Mouse (Mus musculus) intestine, postnatal 0 days (tissue): Measurements from ENCODE around the gene Ak5. TPM values are rescaled to one million over a fixed set of nuclear protein-coding genes. Genes with fewer than 3 reads are reported as not detected.
A peak's percentile ranks its signal among the peaks of the same experiment; 100 is the strongest.

Source experiments
- ATAC-seq: fragments of 200-750 bp; cut with Nextera tagmentation; 2 replicates; pipeline ENCODE4 v1.8.0; 2017; ENCODE audit warnings: mild to moderate bottlenecking, moderate TSS enrichment, moderate library complexity
- H3K27ac ChIP-seq: fragments of 300-500 bp; sonication (generic); 2 replicates; pipeline ENCODE4 v1.5.1; 2014; ENCODE audit warnings: mild to moderate bottlenecking, low read depth, low read length, moderate library complexity
- H3K27me3 ChIP-seq: fragments of 300-500 bp; sonication (generic); replicated peaks from 2 replicates; pipeline ENCODE4 v1.6.1; 2014; ENCODE audit warnings: low read length, mixed read lengths; ENCODE audit not compliant: control insufficient read depth, insufficient read depth
- H3K36me3 ChIP-seq: fragments of 300-500 bp; sonication (generic); 2 replicates; pipeline ENCODE4 v1.6.1; 2014; ENCODE audit warnings: mild to moderate bottlenecking, moderate library complexity; ENCODE audit not compliant: control insufficient read depth, insufficient read depth
- H3K4me1 ChIP-seq: fragments of 300-500 bp; sonication (generic); replicated peaks from 2 replicates; pipeline ENCODE4 v1.6.1; 2014; ENCODE audit warnings: antibody characterized with exemption, low read length, mixed read lengths; ENCODE audit not compliant: control insufficient read depth, insufficient read depth
- H3K4me2 ChIP-seq: fragments of 300-500 bp; sonication (generic); replicated peaks from 2 replicates; pipeline ENCODE4 v1.6.1; 2014; ENCODE audit warnings: low read depth, mild to moderate bottlenecking, moderate library complexity
- H3K4me3 ChIP-seq: fragments of 300-500 bp; sonication (generic); 2 replicates; pipeline ENCODE4 v1.5.1; 2014; ENCODE audit warnings: low read depth, low read length
- H3K9ac ChIP-seq: fragments of 300-500 bp; sonication (generic); 2 replicates; pipeline ENCODE4 v1.6.1; 2014; ENCODE audit warnings: mild to moderate bottlenecking, low read depth, low read length
- H3K9me3 ChIP-seq: fragments of 300-500 bp; sonication (generic); 2 replicates; pipeline ENCODE4 v1.6.1; 2016; ENCODE audit warnings: mixed run types; ENCODE audit not compliant: control insufficient read depth
- CTCF ChIP-seq: sonication (generic); IDR thresholded peaks from 2 replicates; pipeline ENCODE4 v1.5.1; 2016; ENCODE audit warnings: low read depth, mild to moderate bottlenecking, control low read depth, antibody characterized with exemption, moderate library complexity
- WGBS: fragments of 180-500 bp; shearing (Covaris S2); extraction: QIAGEN DNeasy Blood & Tissue Kit; methylation state at CpG from one replicate; pipeline ENCODE4 v1.1.7; 2014; 5-methylcytosine and 5-hydroxymethylcytosine counted together
- polyA plus RNA-seq: library from polyadenylated mRNA; unstranded; fragments of >200 nt; fragmentation: Nextera tagmentation; extraction: Ambion mirVana; gene quantifications from 2 replicates; pipeline ENCODE4 v1.2.1, GENCODE M21; 2015

Gene Ak5
- polyA plus RNA-seq, 1 experiment from 2014 or later: 0.33 TPM

GRCm38 (mm10) chr3:152658592-152658991, 9.6 kb downstream of the Ak5 start:
- Histone ChIP-seq H3K27me3 (0 out of 2 replicates have a peak, but pooled peaks cover 4% of the 10 kb centered on the region), H3K4me2 (no peak overlapping the region), H3K9ac (no peak overlapping the region), H3K4me3 (no peak overlapping the region), H3K27ac (no peak overlapping the region), H3K36me3 (no peaks in the 10 kb centered on the region), H3K9me3 (no peaks in the 10 kb centered on the region), H3K4me1 (no peaks in the 10 kb centered on the region)
- ATAC-seq: no peak
- 87% methylated on average over 2 of the region's 2 CpGs for WGBS
- TF ChIP-seq CTCF: peak; percentile 32

GRCm38 (mm10) chr3:152651991-152652390, 16.2 kb downstream of the Ak5 start:
- Histone ChIP-seq H3K9me3 (no peaks in the 10 kb centered on the region), H3K4me1 (no peaks in the 10 kb centered on the region), H3K27me3 (no peaks in the 10 kb centered on the region), H3K9ac (no peak overlapping the region), H3K36me3 (no peaks in the 10 kb centered on the region), H3K4me2 (no peak overlapping the region), H3K4me3 (no peak overlapping the region), H3K27ac (no peak overlapping the region)
- TF ChIP-seq CTCF: no peak
- 82% methylated on average over 2 of the region's 2 CpGs for WGBS
- ATAC-seq: no peak

- H3K9ac ChIP-seq: no peak overlapping the region
- 86% methylated on average over 5 of the region's 5 CpGs for WGBS
Measured at GRCm38 (mm10) chr3:152644610-152645009, 23.6 kb downstream of the Ak5 start.

DNA sequence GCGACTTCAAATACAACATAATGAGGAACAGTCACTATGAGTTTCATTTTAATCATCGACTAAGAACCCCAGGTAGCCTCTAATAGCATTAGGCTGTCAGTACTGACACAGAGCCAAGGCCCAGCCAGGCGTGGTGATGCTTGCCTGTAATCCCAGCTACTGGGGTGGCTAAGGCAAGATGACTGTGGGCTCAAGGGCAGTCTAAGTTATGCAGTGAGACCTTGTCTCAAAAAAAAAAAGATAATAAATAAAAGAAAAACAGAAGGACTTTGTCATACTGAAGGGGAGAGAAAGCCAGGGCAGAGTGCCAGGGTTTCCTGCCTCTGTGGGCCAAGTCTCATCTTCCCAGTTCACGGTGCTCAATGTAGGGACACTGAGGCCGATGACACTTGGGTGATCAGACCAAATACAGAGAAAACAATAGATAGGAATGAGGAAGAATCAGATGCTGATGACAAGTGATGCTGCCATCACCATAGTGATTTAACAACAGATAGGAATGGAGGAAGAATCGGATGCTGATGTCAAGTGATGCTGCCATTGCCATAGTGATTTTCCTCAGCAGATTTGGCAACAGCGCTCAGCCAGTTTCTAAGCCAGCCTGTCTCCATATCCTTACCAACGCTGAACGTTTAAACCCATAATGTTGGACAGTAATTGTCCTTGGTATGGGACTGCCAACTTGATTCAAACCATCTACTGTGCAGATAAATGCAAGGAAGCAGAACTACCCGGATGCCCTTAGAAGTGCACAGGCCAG, 42.9 kb downstream of the Ak5 start:
- Histone ChIP-seq H3K9ac (no peak overlapping the region), H3K4me1 (no peaks in the 10 kb centered on the region), H3K4me3 (no peak overlapping the region), H3K27ac (no peak overlapping the region), H3K9me3 (no peaks in the 10 kb centered on the region), H3K27me3 (no peaks in the 10 kb centered on the region), H3K36me3 (no peaks in the 10 kb centered on the region), H3K4me2 (no peak overlapping the region)
- ATAC-seq: no peak
- TF ChIP-seq CTCF: no peak
- WGBS: 82% methylated on average over 10 of the region's 10 CpGs

More at GRCm38 (mm10) chr3:152644610-152645009, 23.6 kb downstream of the Ak5 start:
- Histone ChIP-seq H3K36me3 (no peaks in the 10 kb centered on the region), H3K27me3 (no peaks in the 10 kb centered on the region), H3K4me1 (no peaks in the 10 kb centered on the region), H3K4me3 (no peak overlapping the region), H3K9me3 (no peaks in the 10 kb centered on the region), H3K4me2 (no peak overlapping the region), H3K27ac (no peak overlapping the region)
- ATAC-seq: no peak
- no peak for TF ChIP-seq CTCF

DNA sequence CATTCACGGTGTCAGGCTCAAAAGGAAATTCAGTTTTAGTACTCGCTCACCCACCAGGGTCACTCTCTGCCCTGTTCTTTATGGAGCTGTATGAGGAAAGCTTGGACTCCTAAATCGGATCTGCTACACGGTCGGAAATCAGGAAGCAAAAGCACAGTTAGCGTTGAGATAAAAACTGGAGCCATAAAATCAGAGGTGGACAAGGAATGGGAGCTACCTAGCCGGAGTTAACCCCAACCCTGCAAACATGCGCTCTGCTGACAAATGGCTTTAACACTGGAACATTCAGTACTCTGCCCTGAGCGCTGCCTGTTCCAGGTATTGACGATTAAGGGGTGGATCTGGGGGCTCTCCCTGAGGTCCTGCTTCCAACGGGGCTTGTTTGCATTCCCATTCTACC, 47.6 kb downstream of the Ak5 start:
- 0 out of 2 replicates have a peak, but pooled peaks have one; percentile 36 for ATAC-seq
- Histone ChIP-seq H3K4me3 (no peak overlapping the region), H3K4me2 (peak overlapping the region; percentile 25), H3K9ac (no peak overlapping the region), H3K27me3 (no peaks in the 10 kb centered on the region), H3K9me3 (no peaks in the 10 kb centered on the region), H3K27ac (no peak overlapping the region), H3K36me3 (no peaks in the 10 kb centered on the region), H3K4me1 (no peaks in the 10 kb centered on the region)
- no peak for TF ChIP-seq CTCF
- 32% methylated on average over 11 of the region's 11 CpGs for WGBS

DNA sequence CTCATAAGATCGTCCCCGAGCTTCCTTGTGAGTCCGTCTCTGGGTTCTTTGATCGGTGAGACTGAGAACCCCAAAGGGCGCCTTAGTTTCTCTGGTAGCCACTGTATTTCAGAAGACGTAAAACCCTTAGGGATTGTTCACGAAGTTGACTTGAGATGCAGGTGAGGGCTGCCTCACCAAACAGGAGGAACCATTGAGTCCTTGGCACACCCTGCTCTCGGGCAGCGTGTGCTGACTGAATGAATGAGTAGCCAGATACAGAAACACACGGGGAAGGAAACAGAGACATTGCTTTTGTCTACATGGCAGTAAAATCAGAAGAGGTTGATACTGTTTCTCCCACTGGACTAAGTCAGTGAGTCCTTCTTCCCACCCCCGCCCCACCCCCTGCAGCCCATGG, 48.1 kb downstream of the Ak5 start:
- ATAC-seq: no peak
- H3K27me3 ChIP-seq: no peaks in the 10 kb centered on the region
- no peak for TF ChIP-seq CTCF
- no peaks in the 10 kb centered on the region for H3K36me3 ChIP-seq
- H3K4me2 ChIP-seq: peak overlapping the region; percentile 25
- no peak overlapping the region for H3K4me3 ChIP-seq
- H3K4me1 ChIP-seq: no peaks in the 10 kb centered on the region
- no peak overlapping the region for H3K27ac ChIP-seq
- WGBS: 70% methylated on average over 11 of the region's 11 CpGs
- H3K9ac ChIP-seq: no peak overlapping the region
- H3K9me3 ChIP-seq: no peaks in the 10 kb centered on the region

DNA sequence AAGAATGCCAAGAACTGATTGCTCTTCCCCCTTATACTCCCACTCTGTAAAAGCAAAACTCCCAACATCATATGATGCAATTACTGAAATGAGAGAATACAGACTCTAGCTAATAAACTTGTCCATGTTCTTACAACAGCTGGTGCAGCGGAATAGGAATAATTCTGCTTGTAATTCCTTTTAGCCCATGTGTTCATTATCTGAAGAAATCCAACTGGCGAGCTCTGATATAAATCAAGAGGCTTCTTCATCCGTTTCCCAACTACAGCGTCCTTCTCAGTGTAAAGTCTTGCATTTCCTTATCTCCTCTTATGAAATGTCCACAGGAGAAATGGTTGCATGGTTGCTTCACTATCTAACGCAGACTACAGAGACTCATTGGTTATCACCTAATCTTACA, 59.1 kb downstream of the Ak5 start:
- ATAC-seq: no peak
- H3K36me3 ChIP-seq: no peaks in the 10 kb centered on the region
- H3K4me2 ChIP-seq: no peak overlapping the region
- H3K4me1 ChIP-seq: no peaks in the 10 kb centered on the region
- H3K9me3 ChIP-seq: no peaks in the 10 kb centered on the region
- H3K4me3 ChIP-seq: no peak overlapping the region
- TF ChIP-seq CTCF: no peak
- WGBS: 74% methylated on average over 5 of the region's 5 CpGs
- no peak overlapping the region for H3K27ac ChIP-seq
- no peaks in the 10 kb centered on the region for H3K27me3 ChIP-seq
- no peak overlapping the region for H3K9ac ChIP-seq
